Mouse (Mus musculus) olfactory bulb, adult 2 months (tissue): ENCODE measurements around the gene Tmem54. TPM values are rescaled to one million over a fixed set of nuclear protein-coding genes. Genes with fewer than 3 reads are reported as not detected.

Experiments used
- H3K27ac ChIP-seq: fragments of 200-500 bp; 2 replicates; pipeline ENCODE4 v1.5.1; 2012; ENCODE audit warnings: low read depth, low read length; ENCODE audit not compliant: insufficient read depth
- H3K4me1 ChIP-seq: fragments of 200-500 bp; 2 replicates; pipeline ENCODE4 v1.6.1; 2012; ENCODE audit warnings: low read length; ENCODE audit not compliant: control insufficient read depth, insufficient read depth
- H3K4me3 ChIP-seq: fragments of 200-500 bp; 2 replicates; pipeline ENCODE4 v1.5.1; 2012; ENCODE audit warnings: mild to moderate bottlenecking, low read depth, low read length, moderate library complexity; ENCODE audit not compliant: insufficient read depth
- CTCF ChIP-seq: fragments of 200-500 bp; IDR thresholded peaks from 2 replicates; pipeline ENCODE4 v1.5.1; 2012; ENCODE audit warnings: low read depth, mild to moderate bottlenecking, low read length, moderate library complexity; ENCODE audit not compliant: insufficient read depth
- POLR2A ChIP-seq: fragments of 200-500 bp; IDR thresholded peaks from 2 replicates; pipeline ENCODE4 v1.6.1; 2012; ENCODE audit warnings: mild to moderate bottlenecking, low read depth, low read length, moderate library complexity; ENCODE audit not compliant: insufficient read depth
- WGBS: fragments of 180-500 bp; shearing (Covaris S2); methylation state at CpG from one replicate; pipeline ENCODE4 v1.1.7; 2018; 5-methylcytosine and 5-hydroxymethylcytosine counted together
- polyA plus RNA-seq: library from polyadenylated mRNA; stranded (reverse); fragments of >200 nt; gene quantifications from 2 replicates; pipeline ENCODE4 v1.2.4, GENCODE M21; 2012; ENCODE audit warnings: low replicate concordance; ENCODE audit not compliant: missing spikeins, insufficient read depth, insufficient read length

Tmem54 gene
- polyA plus RNA-seq, 1 experiment = not detected

GRCm38 (mm10) chr4:129122107-129122506 lies 16.8 kb downstream of the Tmem54 start:
- no peak overlapping the region for H3K27ac ChIP-seq
- H3K4me1 ChIP-seq = peaks cover 36% of the 10 kb centered on the region
- WGBS = 35% methylated on average over 9 of the region's 9 CpGs
- TF ChIP-seq CTCF = no peak
- no peak for TF ChIP-seq POLR2A
- no peak overlapping the region for H3K4me3 ChIP-seq

GRCm38 (mm10) chr4:129122719-129123118 lies 17.4 kb downstream of the Tmem54 start:
- H3K27ac ChIP-seq = no peak overlapping the region
- TF ChIP-seq POLR2A (no peak), CTCF (no peak)
- H3K4me1 ChIP-seq = peaks cover 36% of the 10 kb centered on the region
- WGBS = 52% methylated on average over 8 of the region's 8 CpGs
- H3K4me3 ChIP-seq = no peak overlapping the region

- no peak overlapping the region for H3K27ac ChIP-seq
- TF ChIP-seq CTCF (no peak), POLR2A (no peak)
- WGBS = 9% methylated on average over 13 of the region's 13 CpGs
- H3K4me3 ChIP-seq = no peak overlapping the region
- H3K4me1 ChIP-seq = peaks cover 49% of the 10 kb centered on the region
Measured at GRCm38 (mm10) chr4:129124652-129125146, 19.4 kb downstream of the Tmem54 start.

DNA sequence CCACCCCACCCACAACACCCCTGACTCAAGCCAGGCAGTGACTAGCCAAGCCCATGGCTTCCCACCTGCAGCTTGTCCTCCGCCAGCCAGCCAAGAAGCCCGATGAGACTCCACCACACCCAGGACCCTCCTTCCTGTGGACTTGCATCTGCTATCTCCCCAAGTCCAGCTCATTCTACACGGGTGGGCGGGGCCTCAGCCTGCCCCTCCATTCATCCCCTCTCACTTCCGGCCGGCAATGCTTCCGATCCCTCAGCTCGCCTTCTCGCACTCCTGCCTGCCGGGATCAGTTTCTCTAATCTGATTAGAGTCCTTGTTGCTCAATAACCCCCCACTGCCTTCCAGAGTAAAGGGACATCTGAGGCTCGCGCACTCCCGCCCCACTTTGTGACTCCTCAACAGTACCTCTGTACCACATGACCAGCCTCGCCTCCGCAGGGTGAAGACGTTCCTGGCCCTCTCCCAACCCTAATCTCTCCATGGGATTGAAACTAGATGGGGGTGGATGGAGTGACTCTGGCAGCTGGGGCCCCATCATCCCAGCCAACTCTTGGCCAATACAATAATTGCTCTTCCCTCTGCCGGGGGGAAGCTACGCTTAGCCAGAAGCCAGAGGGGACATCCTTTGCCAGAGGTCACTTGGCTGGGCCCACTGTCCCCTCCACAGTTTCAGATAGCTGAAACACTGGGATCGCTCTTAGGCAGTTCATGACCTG lies 20.5 kb downstream of the Tmem54 start:
- no peak for TF ChIP-seq POLR2A
- TF ChIP-seq CTCF = no peak
- WGBS = 38% methylated on average over 19 of the region's 19 CpGs
- no peak overlapping the region for H3K27ac ChIP-seq

DNA sequence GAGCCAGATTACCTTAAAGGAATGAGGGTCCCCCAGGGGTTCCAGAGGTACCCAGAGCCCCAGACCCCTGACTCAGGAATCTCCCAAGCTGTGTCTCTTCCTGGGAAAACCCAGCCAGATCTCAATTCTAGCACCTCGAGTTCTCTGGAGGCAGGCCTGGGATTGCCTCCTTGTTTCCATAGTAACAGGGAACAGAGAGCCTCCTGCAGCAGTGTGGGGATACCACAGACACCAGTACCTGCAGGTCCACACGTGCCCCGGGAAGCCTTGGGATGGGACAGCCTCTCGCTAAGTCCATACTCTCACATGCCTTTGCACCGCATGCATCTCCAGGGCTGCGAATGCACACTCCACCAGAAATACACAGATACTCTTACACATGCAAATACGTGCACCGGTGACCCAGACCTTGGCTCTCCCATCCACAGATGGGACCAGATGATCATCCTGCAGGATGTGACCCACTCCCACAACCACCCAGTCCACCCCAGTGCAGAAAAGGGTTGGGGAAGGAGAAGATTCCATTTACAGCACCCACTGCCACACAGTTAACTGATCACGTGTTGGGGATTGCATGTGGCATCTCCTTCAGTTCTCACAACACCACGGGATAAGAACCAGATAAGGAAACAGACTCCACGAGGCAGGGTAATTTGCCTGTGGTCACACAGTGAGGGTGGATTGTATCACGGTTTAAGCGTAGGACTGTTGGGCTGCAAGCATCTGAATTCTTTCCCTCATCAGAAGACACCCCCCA lies 23.4 kb downstream of the Tmem54 start:
- no peak overlapping the region for H3K4me3 ChIP-seq
- 42% methylated on average over 13 of the region's 13 CpGs for WGBS
- TF ChIP-seq POLR2A = no peak
- no peak for TF ChIP-seq CTCF
- H3K4me1 ChIP-seq = peaks cover 50% of the 10 kb centered on the region
- H3K27ac ChIP-seq = no peak overlapping the region

More for the DNA sequence above, 20.5 kb downstream of the Tmem54 start:
- Histone ChIP-seq H3K4me3 (no peak overlapping the region), H3K4me1 (peaks cover 52% of the 10 kb centered on the region)

GRCm38 (mm10) chr4:129129387-129129786 lies 24.0 kb downstream of the Tmem54 start:
- no peak overlapping the region for H3K27ac ChIP-seq
- 29% methylated on average over 9 of the region's 9 CpGs for whole genome bisulfite sequencing

DNA sequence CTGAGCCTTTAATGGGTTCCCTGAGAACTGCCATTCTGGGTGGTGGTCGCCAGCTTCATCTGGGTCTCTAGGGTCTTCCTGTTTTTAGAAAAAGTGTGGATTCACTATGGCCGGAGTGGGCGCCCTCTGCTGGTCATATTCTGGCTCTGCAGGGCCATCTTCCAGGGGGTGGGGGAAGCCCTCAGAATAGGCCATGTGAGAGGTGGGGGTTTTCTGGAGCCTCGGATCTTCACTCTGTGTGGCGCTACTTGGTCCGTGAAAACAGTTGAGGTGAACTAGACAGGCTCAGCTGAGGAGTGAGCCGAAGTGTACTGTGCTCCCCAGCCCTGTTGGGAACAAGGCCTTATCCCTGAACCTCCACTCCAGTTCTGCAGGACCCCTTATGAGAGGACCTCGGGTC lies 24.8 kb downstream of the Tmem54 start:
- Histone ChIP-seq H3K4me1 (peaks cover 50% of the 10 kb centered on the region), H3K27ac (no peak overlapping the region), H3K4me3 (no peak overlapping the region)
- WGBS = 6% methylated on average over 8 of the region's 8 CpGs
- TF ChIP-seq POLR2A (no peak), CTCF (peak; percentile 93)

More at GRCm38 (mm10) chr4:129129387-129129786, 24.0 kb downstream of the Tmem54 start:
- H3K4me3 ChIP-seq = no peak overlapping the region
- TF ChIP-seq POLR2A (no peak), CTCF (no peak)
- peaks cover 50% of the 10 kb centered on the region for H3K4me1 ChIP-seq

- Histone ChIP-seq H3K27ac (no peak overlapping the region), H3K4me3 (no peak overlapping the region), H3K4me1 (peaks cover 46% of the 10 kb centered on the region)
- TF ChIP-seq CTCF (no peak), POLR2A (no peak)
- WGBS = 25% methylated on average over 16 of the region's 17 CpGs
Measured at GRCm38 (mm10) chr4:129130755-129131303, 25.5 kb downstream of the Tmem54 start.
